Mouse (Mus musculus) liver, embryonic 15.5 days (tissue): ENCODE results near the gene Cd200r2. TPM values are rescaled to one million over a fixed set of nuclear protein-coding genes. Genes with fewer than 3 reads are reported as not detected.
"Not testable (repeated sequence)": the region's sequence is repeated elsewhere in the genome, so short reads cannot be mapped to it uniquely, and the experiment has no call there.

Experiments used
- ATAC-seq: fragments of 200-750 bp; cut with Nextera tagmentation; 2 replicates; pipeline ENCODE4 v1.8.0; 2017; ENCODE audit warnings: moderate number of reproducible peaks, mild to moderate bottlenecking, moderate library complexity; ENCODE audit not compliant: insufficient read depth
- H3K27ac ChIP-seq: fragments of 300-500 bp; sonication (generic); replicated peaks from 2 replicates; pipeline ENCODE4 v1.5.1; 2015; ENCODE audit warnings: mild to moderate bottlenecking, inconsistent platforms
- H3K27me3 ChIP-seq: fragments of 300-500 bp; sonication (generic); 2 replicates; pipeline ENCODE4 v1.6.1; 2015; ENCODE audit warnings: mild to moderate bottlenecking, inconsistent platforms
- H3K36me3 ChIP-seq: fragments of 300-500 bp; sonication (generic); replicated peaks from 2 replicates; pipeline ENCODE4 v1.6.1; 2015; ENCODE audit warnings: moderate library complexity, mild to moderate bottlenecking, inconsistent platforms
- H3K4me1 ChIP-seq: fragments of 300-500 bp; sonication (generic); replicated peaks from 2 replicates; pipeline ENCODE4 v1.6.1; 2015; ENCODE audit warnings: inconsistent platforms
- H3K4me2 ChIP-seq: fragments of 300-500 bp; sonication (generic); 2 replicates; pipeline ENCODE4 v1.6.1; 2015; ENCODE audit warnings: moderate library complexity, mild to moderate bottlenecking, inconsistent platforms
- H3K4me3 ChIP-seq: fragments of 300-500 bp; sonication (generic); replicated peaks from 2 replicates; pipeline ENCODE4 v1.5.1; 2015; ENCODE audit warnings: mild to moderate bottlenecking, inconsistent platforms
- H3K9ac ChIP-seq: fragments of 300-500 bp; sonication (generic); 2 replicates; pipeline ENCODE4 v1.6.1; 2015; ENCODE audit warnings: moderate library complexity, mild to moderate bottlenecking, inconsistent platforms
- H3K9me3 ChIP-seq: fragments of 300-500 bp; sonication (generic); replicated peaks from 2 replicates; pipeline ENCODE4 v1.6.1; 2016; ENCODE audit warnings: inconsistent platforms
- WGBS: fragments of 180-500 bp; shearing (Covaris S2); methylation state at CpG from one replicate; pipeline ENCODE4 v1.1.7; 2015; ENCODE audit warnings: mixed read lengths; ENCODE audit not compliant: insufficient replicate concordance; 5-methylcytosine and 5-hydroxymethylcytosine counted together
- polyA plus RNA-seq: library from polyadenylated mRNA; unstranded; fragments of >200 nt; fragmentation: Nextera tagmentation; extraction: Ambion mirVana; gene quantifications from 2 replicates; pipeline ENCODE4 v1.2.1, GENCODE M21; 2015

Cd200r2 gene
- polyA plus RNA-seq: not detected in 2 replicates

GRCm38 (mm10) chr16:44866797-44867196 is at the start of gene Cd200r2:
Cd200r2 (plus strand) TSS chr16:44867097.
- no peaks in the 10 kb centered on the region for H3K4me1 ChIP-seq
- no peak within 1 kb of the TSS for H3K4me3 ChIP-seq
- no peaks in the 10 kb centered on the region for H3K9me3 ChIP-seq
- no peak for ATAC-seq
- no peaks in the 10 kb centered on the region for H3K27me3 ChIP-seq
- WGBS: 56% methylated on average over 2 of the region's 2 CpGs
- H3K9ac ChIP-seq: no peak within 1 kb of the TSS
- H3K36me3 ChIP-seq: no peaks in the 10 kb centered on the region
- H3K27ac ChIP-seq: no peak within 1 kb of the TSS
- no peak within 1 kb of the TSS for H3K4me2 ChIP-seq

DNA sequence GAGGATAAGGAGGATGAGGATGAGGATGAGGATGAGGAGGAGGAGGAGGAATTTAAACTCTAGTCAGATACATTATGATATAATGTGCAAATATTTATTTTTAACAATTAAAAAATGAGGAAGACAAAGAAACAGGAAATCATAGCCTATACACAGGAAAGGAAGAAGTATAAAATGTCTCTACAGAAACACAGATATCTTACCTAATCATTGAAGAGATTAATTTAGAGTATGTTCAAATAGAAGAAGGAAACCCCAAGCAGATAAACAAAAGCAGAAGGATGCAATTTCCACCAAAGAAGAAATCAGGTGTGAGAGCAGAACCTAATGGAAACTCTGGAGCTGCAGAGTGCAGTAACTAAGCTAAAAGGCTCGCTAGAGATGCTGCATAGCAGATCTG is 48.9 kb upstream of the Cd200r2 start:
- WGBS: 48% methylated on average over 1 of the region's 1 CpGs

GRCm38 (mm10) chr16:44820545-44820944 is 46.4 kb upstream of the Cd200r2 start:
- Histone ChIP-seq H3K4me1 (no peaks in the 10 kb centered on the region), H3K27ac (no peak overlapping the region), H3K4me3 (no peak overlapping the region), H3K9ac (no peak overlapping the region), H3K9me3 (no peaks in the 10 kb centered on the region), H3K36me3 (no peaks in the 10 kb centered on the region), H3K27me3 (no peaks in the 10 kb centered on the region), H3K4me2 (no peak overlapping the region)
- no peak for ATAC-seq
- 28% methylated on average over 4 of the region's 4 CpGs for WGBS

More for the DNA sequence above, 48.9 kb upstream of the Cd200r2 start:
- no peaks in the 10 kb centered on the region for H3K27me3 ChIP-seq
- H3K4me1 ChIP-seq: no peaks in the 10 kb centered on the region
- ATAC-seq: no peak
- no peaks in the 10 kb centered on the region for H3K9me3 ChIP-seq
- no peak overlapping the region for H3K27ac ChIP-seq
- no peaks in the 10 kb centered on the region for H3K36me3 ChIP-seq
- H3K4me3 ChIP-seq: no peak overlapping the region
- H3K4me2 ChIP-seq: no peak overlapping the region
- H3K9ac ChIP-seq: no peak overlapping the region

DNA sequence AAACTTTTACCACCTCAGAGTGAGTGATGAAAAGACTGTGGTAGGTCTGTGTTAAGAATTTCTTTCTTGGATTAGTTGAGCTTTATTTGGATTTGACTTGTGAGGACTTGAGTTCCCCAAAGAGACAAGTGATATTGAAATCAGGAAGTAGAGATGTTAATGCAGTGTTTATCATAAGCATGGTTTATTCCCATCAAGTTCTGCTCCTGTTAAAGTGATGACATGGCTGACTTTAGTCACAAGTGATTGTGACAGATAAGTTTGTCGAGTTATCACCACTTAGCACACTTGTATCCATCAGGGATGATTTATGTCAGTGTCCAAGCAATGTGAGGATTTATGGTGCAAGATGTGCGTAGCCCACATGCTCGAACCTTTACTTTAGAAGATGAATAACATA is 34.6 kb upstream of the Cd200r2 start:
- H3K27me3 ChIP-seq: no peaks in the 10 kb centered on the region
- H3K27ac ChIP-seq: no peak overlapping the region
- H3K9me3 ChIP-seq: no peaks in the 10 kb centered on the region
- no peak for ATAC-seq
- H3K4me2 ChIP-seq: no peak overlapping the region
- H3K4me1 ChIP-seq: no peaks in the 10 kb centered on the region
- no peak overlapping the region for H3K4me3 ChIP-seq
- no peaks in the 10 kb centered on the region for H3K36me3 ChIP-seq
- 43% methylated on average over 3 of the region's 3 CpGs for WGBS
- H3K9ac ChIP-seq: no peak overlapping the region

GRCm38 (mm10) chr16:44833189-44833588 is 33.7 kb upstream of the Cd200r2 start:
- not testable (repeated sequence) for H3K27ac ChIP-seq, H3K4me3 ChIP-seq, H3K4me2 ChIP-seq, H3K27me3 ChIP-seq, H3K36me3 ChIP-seq, H3K4me1 ChIP-seq, H3K9ac ChIP-seq, H3K9me3 ChIP-seq, ATAC-seq
- 43% methylated on average over 2 of the region's 2 CpGs for WGBS

- no peak for ATAC-seq
- H3K4me3 ChIP-seq: no peak overlapping the region
- H3K27ac ChIP-seq: no peak overlapping the region
- H3K9me3 ChIP-seq: no peaks in the 10 kb centered on the region
- WGBS: 48% methylated on average over 1 of the region's 1 CpGs
- H3K36me3 ChIP-seq: no peaks in the 10 kb centered on the region
- H3K4me1 ChIP-seq: no peaks in the 10 kb centered on the region
- H3K4me2 ChIP-seq: no peak overlapping the region
- no peaks in the 10 kb centered on the region for H3K27me3 ChIP-seq
- H3K9ac ChIP-seq: no peak overlapping the region
Observed at GRCm38 (mm10) chr16:44875178-44875577, 8.3 kb downstream of the Cd200r2 start.

DNA sequence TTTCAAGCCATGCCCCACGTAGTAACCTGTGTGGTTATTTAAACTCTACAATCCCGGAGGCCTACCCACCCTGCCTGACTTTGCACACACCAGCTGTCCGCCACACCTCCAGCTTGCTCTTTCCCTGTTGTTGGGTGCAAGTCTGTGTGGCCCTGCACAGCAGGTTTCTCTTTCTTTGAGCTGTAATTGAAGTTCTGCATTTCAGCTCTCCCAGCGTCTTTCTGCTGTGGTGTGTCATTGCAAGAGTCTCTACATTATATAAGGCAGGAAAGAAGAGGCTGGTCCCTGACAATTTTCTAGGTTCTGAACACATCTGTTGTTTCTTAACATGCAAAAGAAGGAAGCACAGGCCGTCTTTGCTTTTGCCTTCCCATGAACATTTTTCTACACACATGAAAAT is 9.7 kb downstream of the Cd200r2 start:
- Histone ChIP-seq H3K9me3 (no peaks in the 10 kb centered on the region), H3K27ac (no peak overlapping the region)

DNA sequence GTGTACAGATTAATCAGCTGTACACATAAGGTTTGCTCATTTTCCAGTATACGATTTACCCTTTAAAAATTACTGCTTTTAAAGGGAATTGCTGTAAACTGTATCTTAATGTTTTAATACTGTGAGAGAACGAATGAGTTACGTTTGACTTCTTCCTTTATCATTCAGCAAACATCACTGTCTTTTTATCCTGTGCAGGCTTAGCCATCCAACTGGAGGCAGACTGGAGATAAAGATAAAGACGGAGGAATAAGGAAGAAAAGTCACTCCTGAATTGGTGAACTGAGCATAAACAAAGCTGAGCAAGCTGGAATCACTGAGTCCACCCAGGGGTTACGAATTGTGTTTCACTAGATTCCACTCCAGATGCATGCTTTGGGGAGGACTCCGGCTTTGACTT is 10.7 kb downstream of the Cd200r2 start:
- WGBS: 42% methylated on average over 6 of the region's 6 CpGs
- Histone ChIP-seq H3K4me2 (no peak overlapping the region), H3K4me3 (no peak overlapping the region), H3K36me3 (no peaks in the 10 kb centered on the region), H3K27me3 (no peaks in the 10 kb centered on the region), H3K9ac (no peak overlapping the region), H3K27ac (no peak overlapping the region), H3K4me1 (no peaks in the 10 kb centered on the region), H3K9me3 (no peaks in the 10 kb centered on the region)
- ATAC-seq: no peak

More for the DNA sequence above, 9.7 kb downstream of the Cd200r2 start:
- H3K4me3 ChIP-seq: no peak overlapping the region
- H3K9ac ChIP-seq: no peak overlapping the region
- no peak for ATAC-seq
- no peak overlapping the region for H3K4me2 ChIP-seq
- 33% methylated on average over 5 of the region's 5 CpGs for WGBS
- H3K4me1 ChIP-seq: no peaks in the 10 kb centered on the region
- no peaks in the 10 kb centered on the region for H3K36me3 ChIP-seq
- no peaks in the 10 kb centered on the region for H3K27me3 ChIP-seq

GRCm38 (mm10) chr16:44890814-44891213 is 23.9 kb downstream of the Cd200r2 start:
- no peak overlapping the region for H3K9ac ChIP-seq
- no peaks in the 10 kb centered on the region for H3K36me3 ChIP-seq
- no peak overlapping the region for H3K4me2 ChIP-seq
- no peak overlapping the region for H3K4me3 ChIP-seq
- H3K27me3 ChIP-seq: no peaks in the 10 kb centered on the region
- no peak for ATAC-seq
- H3K4me1 ChIP-seq: no peaks in the 10 kb centered on the region
- H3K9me3 ChIP-seq: no peaks in the 10 kb centered on the region
- WGBS: 35% methylated on average over 1 of the region's 1 CpGs
- no peak overlapping the region for H3K27ac ChIP-seq

DNA sequence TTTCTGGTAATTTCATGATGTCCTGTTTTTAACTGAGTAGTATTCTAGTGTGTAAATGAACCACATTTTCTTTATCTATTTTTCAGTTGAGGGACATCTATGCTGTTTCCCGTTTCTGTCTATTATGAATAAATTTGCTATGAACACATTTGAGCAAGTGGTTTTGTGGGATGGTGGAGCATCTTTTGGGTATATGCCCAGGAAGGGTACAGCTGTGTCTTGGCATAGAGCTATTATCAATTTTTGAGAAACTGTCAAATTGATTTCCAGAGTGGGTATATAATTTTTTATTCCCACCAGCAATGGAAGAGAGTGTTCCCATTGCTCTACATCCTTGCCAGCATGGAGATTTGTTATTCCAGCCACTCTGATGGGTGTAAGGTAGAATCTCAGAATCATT is 65.1 kb downstream of the Cd200r2 start:
- no peaks in the 10 kb centered on the region for H3K36me3 ChIP-seq
- WGBS: 45% methylated on average over 1 of the region's 1 CpGs
- H3K9ac ChIP-seq: no peak overlapping the region
- no peaks in the 10 kb centered on the region for H3K4me1 ChIP-seq
- no peaks in the 10 kb centered on the region for H3K9me3 ChIP-seq
- H3K4me2 ChIP-seq: no peak overlapping the region
- no peak for ATAC-seq
- H3K27me3 ChIP-seq: no peaks in the 10 kb centered on the region
- no peak overlapping the region for H3K4me3 ChIP-seq
- H3K27ac ChIP-seq: no peak overlapping the region

DNA sequence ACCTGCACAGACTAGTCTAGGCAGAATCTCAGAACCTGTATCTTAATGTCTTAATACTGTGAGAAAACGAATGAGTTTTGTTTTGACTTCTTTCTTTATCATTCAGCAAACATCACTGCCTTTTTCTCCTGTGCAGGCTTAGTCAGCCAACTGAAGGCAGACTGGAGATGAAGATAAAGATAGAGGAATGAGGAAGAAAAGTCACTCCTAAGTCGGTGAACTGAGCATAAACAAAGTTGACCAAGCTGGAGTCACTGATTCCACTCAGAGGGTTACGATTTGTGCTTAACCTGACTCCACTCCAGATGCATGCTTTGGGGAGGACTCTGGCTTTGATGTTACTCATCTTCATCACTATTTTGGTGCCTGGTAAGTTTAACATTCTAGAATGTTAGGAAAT is 76.6 kb downstream of the Cd200r2 start, which contains the start of gene Cd200r3:
Gene Cd200r3, plus strand, starts transcription at position 211 of the 400 bp plus-strand sequence.
- Histone ChIP-seq H3K36me3 (no peaks in the 10 kb centered on the region), H3K9me3 (no peaks in the 10 kb centered on the region)
- no peak for ATAC-seq

GRCm38 (mm10) chr16:44951360-44952114 is 84.6 kb downstream of the Cd200r2 start:
- Histone ChIP-seq H3K9ac (no peak overlapping the region), H3K9me3 (no peaks in the 10 kb centered on the region), H3K4me1 (no peaks in the 10 kb centered on the region), H3K36me3 (no peaks in the 10 kb centered on the region), H3K4me3 (no peak overlapping the region), H3K27me3 (no peaks in the 10 kb centered on the region), H3K4me2 (no peak overlapping the region), H3K27ac (no peak overlapping the region)
- WGBS: 34% methylated on average over 4 of the region's 4 CpGs
- no peak for ATAC-seq

More for the DNA sequence above, 76.6 kb downstream of the Cd200r2 start, which contains the start of gene Cd200r3:
- Histone ChIP-seq H3K27ac (no peak within 1 kb of the TSS), H3K27me3 (no peaks in the 10 kb centered on the region), H3K4me1 (no peaks in the 10 kb centered on the region), H3K4me2 (no peak within 1 kb of the TSS), H3K9ac (no peak within 1 kb of the TSS), H3K4me3 (no peak within 1 kb of the TSS)
- WGBS: 13% methylated on average over 3 of the region's 3 CpGs
